Mouse (Mus musculus): ENCODE measurements around the gene Dpp4. TPM values are rescaled to one million over a fixed set of nuclear protein-coding genes. Genes with fewer than 3 reads are reported as not detected.

Gene Dpp4
- polyA plus RNA-seq, 1 experiment: 1.6 TPM

- TF ChIP-seq POLR2A (IDR thresholded peaks at IDR 0.05; ENCODE audit: borderline replicate concordance, extremely low read depth, insufficient read depth, insufficient read length, poor library complexity, severe bottlenecking) (no peak), CTCF (IDR thresholded peaks at IDR 0.05; ENCODE audit: borderline replicate concordance, extremely low read depth, insufficient read depth, insufficient read length) (no peak)
- no peak for DNase-seq (ENCODE audit: low read depth)
These were observed 8.4 kb downstream of the Dpp4 start for GRCm38 (mm10) chr2:62403556-62404135.

GRCm38 (mm10) chr2:62401011-62401410, 11.0 kb downstream of the Dpp4 start:
- TF ChIP-seq POLR2A (IDR thresholded peaks at IDR 0.05; ENCODE audit: borderline replicate concordance, extremely low read depth, insufficient read depth, insufficient read length, poor library complexity, severe bottlenecking) (no peak), CTCF (IDR thresholded peaks at IDR 0.05; ENCODE audit: borderline replicate concordance, extremely low read depth, insufficient read depth, insufficient read length) (no peak)
- no peak for DNase-seq (ENCODE audit: low read depth)

GRCm38 (mm10) chr2:62399832-62400231, 12.2 kb downstream of the Dpp4 start:
- no peak for TF ChIP-seq CTCF (IDR thresholded peaks at IDR 0.05; ENCODE audit: borderline replicate concordance, extremely low read depth, insufficient read depth, insufficient read length)
- no peak for TF ChIP-seq POLR2A (IDR thresholded peaks at IDR 0.05; ENCODE audit: borderline replicate concordance, extremely low read depth, insufficient read depth, insufficient read length, poor library complexity, severe bottlenecking)
- DNase-seq (ENCODE audit: low read depth): no peak

- DNase-seq (ENCODE audit: low read depth): no peak
- TF ChIP-seq POLR2A (IDR thresholded peaks at IDR 0.05; ENCODE audit: borderline replicate concordance, extremely low read depth, insufficient read depth, insufficient read length, poor library complexity, severe bottlenecking) (no peak), CTCF (IDR thresholded peaks at IDR 0.05; ENCODE audit: borderline replicate concordance, extremely low read depth, insufficient read depth, insufficient read length) (no peak)
These were observed 12.7 kb downstream of the Dpp4 start for GRCm38 (mm10) chr2:62399361-62399760.

GRCm38 (mm10) chr2:62398115-62398875, 13.7 kb downstream of the Dpp4 start:
- TF ChIP-seq POLR2A (IDR thresholded peaks at IDR 0.05; ENCODE audit: borderline replicate concordance, extremely low read depth, insufficient read depth, insufficient read length, poor library complexity, severe bottlenecking): no peak
- TF ChIP-seq CTCF (IDR thresholded peaks at IDR 0.05; ENCODE audit: borderline replicate concordance, extremely low read depth, insufficient read depth, insufficient read length): no peak
- DNase-seq (ENCODE audit: low read depth): no peak

- TF ChIP-seq CTCF (IDR thresholded peaks at IDR 0.05; ENCODE audit: borderline replicate concordance, extremely low read depth, insufficient read depth, insufficient read length): no peak
- TF ChIP-seq POLR2A (IDR thresholded peaks at IDR 0.05; ENCODE audit: borderline replicate concordance, extremely low read depth, insufficient read depth, insufficient read length, poor library complexity, severe bottlenecking): no peak
- peak; percentile 20 for DNase-seq (ENCODE audit: low read depth)
These were observed 14.4 kb downstream of the Dpp4 start for GRCm38 (mm10) chr2:62397661-62398060.

- no peak for DNase-seq (ENCODE audit: low read depth)
These were observed 15.2 kb downstream of the Dpp4 start for GRCm38 (mm10) chr2:62396799-62397198.

GRCm38 (mm10) chr2:62394800-62395199, 17.2 kb downstream of the Dpp4 start:
- no peak for DNase-seq (ENCODE audit: low read depth)
- TF ChIP-seq CTCF (IDR thresholded peaks at IDR 0.05; ENCODE audit: borderline replicate concordance, extremely low read depth, insufficient read depth, insufficient read length) (no peak), POLR2A (IDR thresholded peaks at IDR 0.05; ENCODE audit: borderline replicate concordance, extremely low read depth, insufficient read depth, insufficient read length, poor library complexity, severe bottlenecking) (no peak)

More at GRCm38 (mm10) chr2:62396799-62397198, 15.2 kb downstream of the Dpp4 start:
- no peak for TF ChIP-seq CTCF (IDR thresholded peaks at IDR 0.05; ENCODE audit: borderline replicate concordance, extremely low read depth, insufficient read depth, insufficient read length)
- no peak for TF ChIP-seq POLR2A (IDR thresholded peaks at IDR 0.05; ENCODE audit: borderline replicate concordance, extremely low read depth, insufficient read depth, insufficient read length, poor library complexity, severe bottlenecking)

GRCm38 (mm10) chr2:62392098-62392497, 19.9 kb downstream of the Dpp4 start:
- no peak for TF ChIP-seq CTCF (IDR thresholded peaks at IDR 0.05; ENCODE audit: borderline replicate concordance, extremely low read depth, insufficient read depth, insufficient read length)
- TF ChIP-seq POLR2A (IDR thresholded peaks at IDR 0.05; ENCODE audit: borderline replicate concordance, extremely low read depth, insufficient read depth, insufficient read length, poor library complexity, severe bottlenecking): no peak
- no peak for DNase-seq (ENCODE audit: low read depth)

GRCm38 (mm10) chr2:62390961-62391461, 21.0 kb downstream of the Dpp4 start:
- DNase-seq (ENCODE audit: low read depth): no peak

GRCm38 (mm10) chr2:62390305-62390704, 21.7 kb downstream of the Dpp4 start:
- TF ChIP-seq POLR2A (IDR thresholded peaks at IDR 0.05; ENCODE audit: borderline replicate concordance, extremely low read depth, insufficient read depth, insufficient read length, poor library complexity, severe bottlenecking) (no peak), CTCF (IDR thresholded peaks at IDR 0.05; ENCODE audit: borderline replicate concordance, extremely low read depth, insufficient read depth, insufficient read length) (no peak)
- DNase-seq (ENCODE audit: low read depth): no peak

More at GRCm38 (mm10) chr2:62390961-62391461, 21.0 kb downstream of the Dpp4 start:
- TF ChIP-seq CTCF (IDR thresholded peaks at IDR 0.05; ENCODE audit: borderline replicate concordance, extremely low read depth, insufficient read depth, insufficient read length) (no peak), POLR2A (IDR thresholded peaks at IDR 0.05; ENCODE audit: borderline replicate concordance, extremely low read depth, insufficient read depth, insufficient read length, poor library complexity, severe bottlenecking) (no peak)

All from brain, embryonic 14.5 days (tissue).